Comparison of ENCODE assay signal across 22 mouse cellular contexts in the genomic region with DNA sequence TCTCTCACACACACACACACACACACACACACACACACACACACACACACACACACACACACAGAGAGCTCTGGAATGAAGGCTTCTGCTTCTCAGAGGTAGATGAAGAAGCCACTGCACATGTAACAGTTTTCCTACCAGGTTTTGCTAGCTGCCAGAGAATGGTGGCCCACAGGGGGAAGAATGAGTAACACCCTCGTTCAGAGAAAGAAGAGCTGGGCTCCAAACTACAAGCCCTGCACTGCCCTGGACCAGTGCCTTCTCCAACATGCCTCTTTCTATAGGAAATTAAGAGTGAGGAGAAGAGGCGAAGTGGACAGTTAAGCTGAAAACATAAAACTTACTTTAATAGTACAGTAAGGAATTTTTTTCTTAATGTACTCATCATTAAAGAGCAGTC. TPM values are rescaled to one million over a fixed set of nuclear protein-coding genes. Genes with fewer than 3 reads are reported as not detected.
A peak's percentile ranks its signal among the peaks of the same experiment; 100 is the strongest.
DNase-seq lines count a peak whose midpoint lies in the region; ATAC-seq lines count a peak whose summit lies in the region.
"Had no signal": no experiment of that assay in that cellular context is flagged by ENCODE, and none has a peak within 500 bp of the region (broad histone marks: within the 10 kb centered on the region; RNA-seq: fewer than 3 reads in every experiment).

No protein-coding gene starts in this region.

- 50% methylated on average over 2 of the region's 2 CpGs for WGBS in hindbrain, embryonic 11.5 days
- 46% methylated on average over 2 of the region's 2 CpGs for WGBS in hindbrain, embryonic 16.5 days
- 45% methylated on average over 2 of the region's 2 CpGs for WGBS in limb, embryonic 12.5 days
- WGBS in limb, embryonic 10.5 days = 47% methylated on average over 2 of the region's 2 CpGs
- 45% methylated on average over 2 of the region's 2 CpGs for WGBS in embryonic facial prominence, embryonic 13.5 days

- no peak overlapping the region for H3K4me2 ChIP-seq in hindbrain, embryonic 11.5 days (replicated peaks; ENCODE audit: low read depth, low read length)
- H3K4me2 ChIP-seq in hindbrain, embryonic 16.5 days (ENCODE audit: low read length) = no peak overlapping the region
- H3K4me2 ChIP-seq in limb, embryonic 12.5 days = 0 out of 2 replicates have a peak overlapping the region, but pooled peaks have one; percentile 4
- H3K4me2 ChIP-seq in embryonic facial prominence, embryonic 13.5 days = no peak overlapping the region
- H3K4me2 ChIP-seq: embryonic facial prominence, embryonic 15.5 days; heart, embryonic 12.5 days; liver, embryonic 12.5 days; lung, embryonic 15.5 days; midbrain, embryonic 11.5 days had no signal

- peak; percentile 44; the same call in 1 of the 2 replicates for ATAC-seq in hindbrain, embryonic 11.5 days (ENCODE audit: low FRiP score)
- ATAC-seq in hindbrain, embryonic 16.5 days = no peak; the same call in 1 of the 2 replicates
- no peak for ATAC-seq in limb, embryonic 12.5 days (ENCODE audit: insufficient number of reproducible peaks, insufficient read depth, low FRiP score, low TSS enrichment, low read depth)
- no peak for ATAC-seq in embryonic facial prominence, embryonic 13.5 days (ENCODE audit: insufficient number of reproducible peaks, insufficient read depth, low FRiP score, low TSS enrichment, low read depth)
- ATAC-seq: forebrain, postnatal 0 days; liver, embryonic 12.5 days had no signal

- H3K4me1 ChIP-seq in hindbrain, embryonic 11.5 days (replicated peaks; ENCODE audit: control insufficient read depth, insufficient read depth, low read length) = 0 out of 2 replicates have a peak, but pooled peaks cover 3% of the 10 kb centered on the region
- H3K4me1 ChIP-seq in hindbrain, embryonic 16.5 days (ENCODE audit: control insufficient read depth, insufficient read depth, low read depth, low read length) = peaks cover 12% of the 10 kb centered on the region; the same call in 1 of the 2 replicates
- H3K4me1 ChIP-seq in limb, embryonic 12.5 days (replicated peaks) = peaks cover 40% of the 10 kb centered on the region
- H3K4me1 ChIP-seq in limb, embryonic 10.5 days = peaks cover 52% of the 10 kb centered on the region
- peaks cover 35% of the 10 kb centered on the region for H3K4me1 ChIP-seq in embryonic facial prominence, embryonic 13.5 days

- H3K27me3 ChIP-seq in hindbrain, embryonic 11.5 days (ENCODE audit: control insufficient read depth, insufficient read depth, low read length) = no peaks in the 10 kb centered on the region
- H3K27me3 ChIP-seq in hindbrain, embryonic 16.5 days (replicated peaks; ENCODE audit: control insufficient read depth, insufficient read depth, low read length) = no peaks in the 10 kb centered on the region
- no peaks in the 10 kb centered on the region for H3K27me3 ChIP-seq in limb, embryonic 12.5 days
- 0 out of 2 replicates have a peak, but pooled peaks cover 4% of the 10 kb centered on the region for H3K27me3 ChIP-seq in limb, embryonic 10.5 days (ENCODE audit: low read depth, poor library complexity, severe bottlenecking)
- no peaks in the 10 kb centered on the region for H3K27me3 ChIP-seq in embryonic facial prominence, embryonic 13.5 days
- H3K27me3 ChIP-seq: embryonic facial prominence, embryonic 15.5 days; heart, embryonic 12.5 days; liver, embryonic 12.5 days; lung, embryonic 15.5 days had no signal

- H3K9ac ChIP-seq in hindbrain, embryonic 11.5 days (ENCODE audit: low read depth, low read length) = no peak overlapping the region
- H3K9ac ChIP-seq in hindbrain, embryonic 16.5 days (ENCODE audit: low read depth, low read length) = no peak overlapping the region
- no peak overlapping the region for H3K9ac ChIP-seq in limb, embryonic 12.5 days (replicated peaks)
- H3K9ac ChIP-seq in embryonic facial prominence, embryonic 13.5 days = no peak overlapping the region
- H3K9ac ChIP-seq: embryonic facial prominence, embryonic 15.5 days; forebrain, postnatal 0 days; heart, embryonic 12.5 days; liver, embryonic 12.5 days; lung, embryonic 15.5 days had no signal

- DNase-seq in hindbrain, embryonic 11.5 days (ENCODE audit: low spot score) = no peak
- DNase-seq in limb, embryonic 10.5 days (ENCODE audit: low spot score) = no peak
- DNase-seq in A20 (ENCODE audit: low read depth, low spot score) = peak; percentile 14
- DNase-seq in spleen, postnatal 14 days (ENCODE audit: low spot score in 2 of 2) = no peak
- DNase-seq in cerebellum, postnatal 36 days = no peak
- DNase-seq: adrenal gland, adult 8-10 months; cerebellum, adult 9-10 months; forebrain, postnatal 0 days; heart, postnatal 14 days; kidney, adult 8-10 months; left cerebral cortex, postnatal 4 days; thymus, adult 2 months had no signal

- no peaks in the 10 kb centered on the region for H3K36me3 ChIP-seq in hindbrain, embryonic 11.5 days (ENCODE audit: control insufficient read depth, insufficient read depth, low read length)
- H3K36me3 ChIP-seq in hindbrain, embryonic 16.5 days (ENCODE audit: control insufficient read depth, insufficient read depth, low read length) = peaks cover 13% of the 10 kb centered on the region
- peaks cover 32% of the 10 kb centered on the region for H3K36me3 ChIP-seq in limb, embryonic 12.5 days
- H3K36me3 ChIP-seq in limb, embryonic 10.5 days = peaks cover 31% of the 10 kb centered on the region
- H3K36me3 ChIP-seq in embryonic facial prominence, embryonic 13.5 days = peaks cover 24% of the 10 kb centered on the region

- no peaks in the 10 kb centered on the region for H3K9me3 ChIP-seq in hindbrain, embryonic 11.5 days (ENCODE audit: control insufficient read depth, low read length)
- H3K9me3 ChIP-seq in hindbrain, embryonic 16.5 days (ENCODE audit: control insufficient read depth, low read length) = no peaks in the 10 kb centered on the region
- no peaks in the 10 kb centered on the region for H3K9me3 ChIP-seq in limb, embryonic 12.5 days
- H3K9me3 ChIP-seq in limb, embryonic 10.5 days (replicated peaks) = no peaks in the 10 kb centered on the region
- H3K9me3 ChIP-seq in embryonic facial prominence, embryonic 13.5 days = no peaks in the 10 kb centered on the region
- H3K9me3 ChIP-seq: embryonic facial prominence, embryonic 15.5 days; forebrain, embryonic 10.5 days; heart, embryonic 12.5 days; liver, embryonic 12.5 days; lung, embryonic 15.5 days had no signal

- H3K27ac ChIP-seq in hindbrain, embryonic 11.5 days (ENCODE audit: low read depth, low read length) = no peak overlapping the region
- H3K27ac ChIP-seq in hindbrain, embryonic 16.5 days (ENCODE audit: low read depth, low read length) = no peak overlapping the region
- H3K27ac ChIP-seq in limb, embryonic 12.5 days = 0 out of 2 replicates have a peak overlapping the region, but pooled peaks have one; percentile 29
- no peak overlapping the region for H3K27ac ChIP-seq in limb, embryonic 10.5 days
- peak overlapping the region; percentile 57 for H3K27ac ChIP-seq in embryonic facial prominence, embryonic 13.5 days
- H3K27ac ChIP-seq: embryonic facial prominence, embryonic 15.5 days; forebrain, embryonic 10.5 days; liver, embryonic 12.5 days; lung, embryonic 15.5 days; macrophage had no signal

- no peak overlapping the region for H3K4me3 ChIP-seq in hindbrain, embryonic 11.5 days (ENCODE audit: low read depth, low read length)
- no peak overlapping the region for H3K4me3 ChIP-seq in hindbrain, embryonic 16.5 days (ENCODE audit: low read length)
- no peak overlapping the region for H3K4me3 ChIP-seq in limb, embryonic 12.5 days (replicated peaks)
- no peak overlapping the region for H3K4me3 ChIP-seq in limb, embryonic 10.5 days
- no peak overlapping the region for H3K4me3 ChIP-seq in embryonic facial prominence, embryonic 13.5 days
- H3K4me3 ChIP-seq: embryonic facial prominence, embryonic 15.5 days; forebrain, embryonic 10.5 days; heart, embryonic 12.5 days; liver, embryonic 12.5 days; lung, embryonic 15.5 days had no signal

RNA-seq across cellular contexts. Expression of gene Lrp6, which starts 56.5 kb away (rescaled TPM):
- 28.9 and 37.1 TPM in 2 replicates for polyA plus RNA-seq in hindbrain, embryonic 11.5 days (2014; fragmentation: Nextera tagmentation; extraction: Ambion mirVana)
- 12.6 and 15.4 TPM in 2 replicates for polyA plus RNA-seq in hindbrain, embryonic 16.5 days (2015; fragmentation: Nextera tagmentation; extraction: Ambion mirVana)
- 40.8 and 41.7 TPM in 2 replicates for polyA plus RNA-seq in limb, embryonic 12.5 days (2016; fragmentation: Nextera tagmentation; extraction: Ambion mirVana)
- polyA plus RNA-seq in limb, embryonic 10.5 days (2016; fragmentation: Nextera tagmentation; extraction: Ambion mirVana) = 25.3 and 33.4 TPM in 2 replicates
- 34.2 and 43.6 TPM in 2 replicates for polyA plus RNA-seq in embryonic facial prominence, embryonic 13.5 days (2015; fragmentation: Nextera tagmentation; extraction: Ambion mirVana)

Comparison
In these comparisons a context has a peak if more than half of its experiments do, and no peak if none do; other contexts are left out.
1. H3K27ac ChIP-seq: peak in limb, embryonic 12.5 days (single experiment) and embryonic facial prominence, embryonic 13.5 days (single experiment); none in hindbrain, embryonic 11.5 days (single experiment), hindbrain, embryonic 16.5 days (single experiment) and limb, embryonic 10.5 days (single experiment).